Mouse (Mus musculus) E14TG2a.4 (cell line): ENCODE data around the gene Dexi.

Source experiments
- CTCF ChIP-seq: conservative IDR thresholded peaks from 2 replicates; pipeline ENCODE4 v1.5.1; 2014; ENCODE audit warnings: low read length
- NANOG ChIP-seq: IDR thresholded peaks from 2 replicates; pipeline ENCODE4 v1.6.1; 2014; ENCODE audit warnings: borderline replicate concordance, low read length, mixed read lengths

- no peak for TF ChIP-seq CTCF
- TF ChIP-seq NANOG: no peak
Measured at GRCm38 (mm10) chr16:10453872-10454582, 88.8 kb downstream of the Dexi start.
